Mouse (Mus musculus) lung, embryonic 15.5 days (tissue): Measurements from ENCODE around the gene Olfr211. TPM values are rescaled to one million over a fixed set of nuclear protein-coding genes. Genes with fewer than 3 reads are reported as not detected.
"Not testable (repeated sequence)": the region's sequence is repeated elsewhere in the genome, so short reads cannot be mapped to it uniquely, and the experiment has no call there.

ENCODE experiments used
- ATAC-seq: fragments of 200-750 bp; cut with Nextera tagmentation; 2 replicates; pipeline ENCODE4 v1.8.0; 2017; ENCODE audit warnings: moderate number of reproducible peaks, borderline replicate concordance; ENCODE audit not compliant: low FRiP score, low TSS enrichment; ENCODE audit errors: extremely low read depth
- H3K27ac ChIP-seq: fragments of 300-500 bp; sonication (generic); 2 replicates; pipeline ENCODE4 v1.5.1; 2015; ENCODE audit warnings: moderate library complexity, mild to moderate bottlenecking, inconsistent platforms
- H3K27me3 ChIP-seq: fragments of 300-500 bp; sonication (generic); 2 replicates; pipeline ENCODE4 v1.6.1; 2015; ENCODE audit warnings: inconsistent platforms
- H3K36me3 ChIP-seq: fragments of 300-500 bp; sonication (generic); 2 replicates; pipeline ENCODE4 v1.6.1; 2015; ENCODE audit warnings: inconsistent platforms
- H3K4me1 ChIP-seq: fragments of 300-500 bp; sonication (generic); 2 replicates; pipeline ENCODE4 v1.6.1; 2015; ENCODE audit warnings: inconsistent platforms
- H3K4me2 ChIP-seq: fragments of 300-500 bp; sonication (generic); 2 replicates; pipeline ENCODE4 v1.6.1; 2015; ENCODE audit warnings: inconsistent platforms, mild to moderate bottlenecking, moderate library complexity
- H3K4me3 ChIP-seq: fragments of 300-500 bp; sonication (generic); 2 replicates; pipeline ENCODE4 v1.5.1; 2015; ENCODE audit warnings: mild to moderate bottlenecking, inconsistent platforms
- H3K9ac ChIP-seq: fragments of 300-500 bp; sonication (generic); 2 replicates; pipeline ENCODE4 v1.6.1; 2015; ENCODE audit warnings: inconsistent platforms
- H3K9me3 ChIP-seq: fragments of 300-500 bp; sonication (generic); 2 replicates; pipeline ENCODE4 v1.6.1; 2016; ENCODE audit warnings: inconsistent platforms
- WGBS: fragments of 180-500 bp; shearing (Covaris S2); methylation state at CpG from one replicate; pipeline ENCODE4 v1.1.7; 2015; 5-methylcytosine and 5-hydroxymethylcytosine counted together
- polyA plus RNA-seq: library from polyadenylated mRNA; unstranded; fragments of >200 nt; fragmentation: Nextera tagmentation; extraction: Ambion mirVana; gene quantifications from 2 replicates; pipeline ENCODE4 v1.2.1, GENCODE M21; 2015

Gene Olfr211
- polyA plus RNA-seq, 1 experiment from 2014 or later: not detected

DNA sequence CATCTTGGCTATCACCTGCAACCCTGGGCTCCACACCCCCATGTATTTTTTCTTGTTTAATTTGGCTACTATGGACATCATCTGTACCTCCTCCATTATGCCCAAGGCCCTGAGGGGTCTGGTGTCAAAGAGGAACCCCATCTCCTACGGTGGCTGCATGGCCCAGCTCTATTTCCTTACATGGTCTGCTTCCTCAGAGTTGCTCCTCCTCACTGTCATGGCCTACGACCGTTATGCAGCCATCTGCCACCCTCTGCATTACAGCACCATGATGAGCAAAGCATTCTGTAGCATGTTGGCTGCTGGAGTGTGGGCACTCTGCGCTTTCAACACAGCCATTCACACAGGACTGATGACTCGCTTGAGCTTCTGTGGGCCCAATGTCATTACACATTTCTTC is 4.9 kb downstream of the Olfr211 start:
- Histone ChIP-seq H3K9ac (no peak overlapping the region), H3K36me3 (no peaks in the 10 kb centered on the region), H3K27me3 (no peaks in the 10 kb centered on the region), H3K4me3 (no peak overlapping the region), H3K4me2 (no peak overlapping the region), H3K27ac (no peak overlapping the region), H3K4me1 (no peaks in the 10 kb centered on the region), H3K9me3 (no peaks in the 10 kb centered on the region)
- WGBS: 83% methylated on average over 5 of the region's 5 CpGs
- ATAC-seq: no peak

DNA sequence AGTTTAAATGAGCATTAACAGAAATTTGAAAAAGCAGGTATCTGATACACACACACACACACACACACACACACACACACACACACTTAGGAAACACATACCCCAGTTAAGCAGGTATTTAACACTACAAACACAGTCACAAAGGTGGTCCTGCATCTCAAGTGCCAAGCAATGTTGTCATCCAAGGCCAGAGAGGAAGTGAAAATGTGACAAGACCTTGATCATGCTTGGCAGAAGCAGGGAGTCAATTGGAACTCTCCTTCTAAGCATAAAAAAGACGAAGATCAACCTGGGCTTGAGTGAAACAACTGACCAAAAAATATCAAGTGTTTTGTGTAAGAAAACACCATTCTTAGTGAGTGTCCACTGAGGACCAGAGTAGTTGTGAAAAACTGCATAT is 7.1 kb downstream of the Olfr211 start:
- Histone ChIP-seq H3K4me1 (no peaks in the 10 kb centered on the region), H3K4me3 (no peak overlapping the region), H3K9ac (no peak overlapping the region), H3K36me3 (no peaks in the 10 kb centered on the region), H3K9me3 (no peaks in the 10 kb centered on the region), H3K27ac (no peak overlapping the region), H3K27me3 (no peaks in the 10 kb centered on the region), H3K4me2 (no peak overlapping the region)
- ATAC-seq: no peak
- WGBS: 67% methylated on average over 1 of the region's 1 CpGs

DNA sequence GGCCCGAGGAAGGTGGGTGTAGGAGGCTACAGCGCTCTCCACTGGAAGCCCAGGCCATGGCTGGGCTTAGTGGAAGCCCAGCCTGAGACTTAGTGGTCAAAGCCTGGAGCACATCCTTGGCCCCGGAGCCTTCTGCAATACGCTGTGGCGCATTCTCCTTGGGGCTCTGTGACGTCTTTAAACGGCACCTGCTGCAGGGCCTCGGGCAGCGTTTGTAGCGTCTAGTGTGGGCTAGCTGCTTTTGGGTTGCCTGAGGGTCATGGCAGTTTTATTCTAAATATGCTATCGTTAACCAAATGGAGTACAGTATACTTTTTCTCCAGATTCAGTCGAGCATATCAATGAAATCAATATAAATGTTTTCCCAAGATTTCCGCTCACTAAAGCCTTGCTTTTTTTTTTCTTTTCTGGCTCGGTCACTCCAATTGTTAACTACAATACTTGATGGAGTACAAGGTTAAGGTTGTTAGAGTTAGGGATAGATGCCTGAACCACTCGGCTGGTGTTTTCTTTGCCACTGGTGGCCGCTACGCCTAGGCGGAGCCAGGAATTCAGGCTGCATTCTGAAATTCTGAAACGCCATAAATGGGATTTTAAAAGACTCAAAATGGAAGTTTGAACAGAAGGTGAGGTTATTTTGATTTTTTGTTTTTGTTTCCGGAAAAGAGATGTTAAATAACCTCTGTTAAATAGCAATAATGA is 17.6 kb downstream of the Olfr211 start, which contains the start of gene Olfr212:
Olfr212 (plus strand) TSS at position 215 of the 702 bp plus-strand sequence.
- H3K36me3 ChIP-seq: not testable (repeated sequence)

DNA sequence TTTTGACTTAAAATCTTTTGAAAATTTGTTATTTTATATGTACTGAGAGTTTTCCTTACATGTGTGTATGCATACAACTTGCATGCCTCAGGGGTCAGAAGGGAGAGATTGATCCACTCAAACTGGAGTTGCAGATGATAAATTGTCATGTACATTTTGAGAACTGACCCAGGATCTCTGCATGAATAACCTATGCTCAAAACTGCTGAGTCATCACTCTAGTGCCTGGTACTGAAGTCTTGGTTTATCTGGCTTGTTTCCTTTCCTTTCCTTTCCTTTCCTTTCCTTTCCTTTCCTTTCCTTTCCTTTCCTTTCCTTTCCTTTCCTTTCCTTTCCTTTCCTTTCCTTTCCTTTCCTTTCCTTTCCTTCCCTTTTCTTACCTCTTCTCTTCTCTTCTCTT is 25.9 kb downstream of the Olfr211 start:
- Histone ChIP-seq H3K9me3 (no peaks in the 10 kb centered on the region), H3K4me1 (no peaks in the 10 kb centered on the region), H3K27ac (no peak overlapping the region), H3K9ac (no peak overlapping the region), H3K4me3 (no peak overlapping the region), H3K36me3 (no peaks in the 10 kb centered on the region), H3K27me3 (no peaks in the 10 kb centered on the region), H3K4me2 (no peak overlapping the region)
- ATAC-seq: no peak

More for the DNA sequence above, 17.6 kb downstream of the Olfr211 start, which contains the start of gene Olfr212:
- H3K27me3 ChIP-seq, H3K27ac ChIP-seq, H3K4me3 ChIP-seq, H3K9ac ChIP-seq, H3K4me1 ChIP-seq, H3K9me3 ChIP-seq, ATAC-seq, H3K4me2 ChIP-seq: not testable (repeated sequence)
- 90% methylated on average over 20 of the region's 20 CpGs for WGBS

DNA sequence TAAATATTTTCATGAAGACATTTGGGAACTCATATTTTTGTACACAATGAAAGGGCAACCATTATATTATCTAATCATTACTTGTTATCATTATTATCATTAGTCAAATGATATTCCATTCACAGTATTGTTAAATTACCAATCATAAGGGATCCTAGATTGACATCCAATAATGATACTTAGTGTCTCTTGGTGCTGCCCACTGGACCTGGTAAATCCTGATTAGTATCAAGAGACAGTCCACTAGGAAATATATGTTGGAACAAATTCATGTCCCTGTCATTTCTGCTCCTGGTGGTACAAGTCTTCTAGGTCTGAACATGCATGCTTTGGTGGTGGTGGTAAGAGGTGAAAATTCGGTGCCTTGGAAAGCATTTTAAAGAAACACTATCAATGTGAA is 49.3 kb downstream of the Olfr211 start, which contains the start of gene Olfr213:
Olfr213 (plus strand) TSS at position 301 of the 400 bp plus-strand sequence.
- ATAC-seq: no peak
- H3K4me1 ChIP-seq: no peaks in the 10 kb centered on the region
- H3K9me3 ChIP-seq: no peaks in the 10 kb centered on the region
- H3K4me3 ChIP-seq: no peak within 1 kb of the TSS
- 63% methylated on average over 1 of the region's 1 CpGs for WGBS
- no peak within 1 kb of the TSS for H3K4me2 ChIP-seq
- no peak within 1 kb of the TSS for H3K27ac ChIP-seq
- H3K36me3 ChIP-seq: no peaks in the 10 kb centered on the region
- no peaks in the 10 kb centered on the region for H3K27me3 ChIP-seq
- no peak within 1 kb of the TSS for H3K9ac ChIP-seq

DNA sequence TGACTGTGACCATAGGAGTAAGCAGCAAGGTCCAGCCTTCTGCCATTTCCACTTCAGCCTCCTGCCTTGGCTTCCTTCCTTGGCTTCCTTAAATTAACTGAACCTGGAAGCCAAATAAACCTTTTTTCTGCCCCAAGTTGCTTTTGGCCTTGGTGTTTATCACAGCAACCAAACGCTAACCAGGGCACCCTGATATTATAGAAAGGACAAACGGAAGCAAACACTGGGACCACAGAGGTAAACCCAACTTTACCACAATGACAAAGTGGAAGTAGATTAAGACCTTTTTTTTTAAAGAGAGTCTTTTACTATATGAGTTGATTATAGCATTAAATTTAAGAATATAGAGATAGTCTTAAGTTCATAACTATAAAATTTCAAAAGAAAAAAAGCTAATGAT is 53.6 kb downstream of the Olfr211 start:
- H3K4me2 ChIP-seq: no peak overlapping the region
- no peak for ATAC-seq
- H3K4me3 ChIP-seq: no peak overlapping the region
- no peak overlapping the region for H3K9ac ChIP-seq
- H3K27me3 ChIP-seq: no peaks in the 10 kb centered on the region
- no peaks in the 10 kb centered on the region for H3K9me3 ChIP-seq
- no peak overlapping the region for H3K27ac ChIP-seq
- no peaks in the 10 kb centered on the region for H3K36me3 ChIP-seq
- H3K4me1 ChIP-seq: no peaks in the 10 kb centered on the region
- 79% methylated on average over 2 of the region's 2 CpGs for WGBS

Other genes starting within 250 kb of the Olfr211 start
- gene Zfand4, start 224.9 kb upstream of the Olfr211 start, polyA plus RNA-seq: 6.3 and 6.5 TPM in 2 replicates
- 33.9 and 35.3 TPM in 2 replicates for gene March8, start 151.1 kb upstream of the Olfr211 start, polyA plus RNA-seq
- 0.84 and 1.0 TPM in 2 replicates for gene Alox5, start 27.9 kb upstream of the Olfr211 start, polyA plus RNA-seq
- not detected in 2 replicates for gene Olfr212, start 17.4 kb downstream of the Olfr211 start, polyA plus RNA-seq
- gene Olfr213, start 49.4 kb downstream of the Olfr211 start, polyA plus RNA-seq: not detected in 2 replicates
- gene Gm5580, start 62.0 kb downstream of the Olfr211 start, polyA plus RNA-seq: 0.36 and 0.78 TPM in 2 replicates
- not detected in 2 replicates for gene Olfr214, start 65.1 kb downstream of the Olfr211 start, polyA plus RNA-seq
- not detected in 2 replicates for gene Olfr215, start 95.1 kb downstream of the Olfr211 start, polyA plus RNA-seq
- gene Zfp422, start 139.9 kb downstream of the Olfr211 start, polyA plus RNA-seq: 162 and 169 TPM in 2 replicates
- 33.2 and 38.0 TPM in 2 replicates for gene Depp1, start 161.5 kb downstream of the Olfr211 start, polyA plus RNA-seq
- gene Rassf4, start 184.9 kb downstream of the Olfr211 start, polyA plus RNA-seq: 6.0 TPM in 2 replicates
- 0.01 and 0.05 TPM in 2 replicates for gene Tmem72, start 227.8 kb downstream of the Olfr211 start, polyA plus RNA-seq